Mouse (Mus musculus) liver, embryonic 11.5 days (tissue): Measurements from ENCODE around the gene Olfr750. TPM values are rescaled to one million over a fixed set of nuclear protein-coding genes. Genes with fewer than 3 reads are reported as not detected.

ENCODE experiments used
- ATAC-seq: fragments of 200-750 bp; cut with Nextera tagmentation; replicated peaks from 2 replicates; pipeline ENCODE4 v1.8.0; 2017; ENCODE audit warnings: moderate number of reproducible peaks, mild to moderate bottlenecking, moderate TSS enrichment, moderate library complexity; ENCODE audit not compliant: low FRiP score
- DNase-seq: peaks from one replicate; pipeline ENCODE4 v3.0.0-alpha.2; 2017; ENCODE audit warnings: low spot score
- H3K27ac ChIP-seq: fragments of 300-500 bp; sonication (generic); 2 replicates; pipeline ENCODE4 v1.5.1; 2014; ENCODE audit warnings: mild to moderate bottlenecking, low read depth, low read length, control low read depth
- H3K27me3 ChIP-seq: fragments of 300-500 bp; sonication (generic); replicated peaks from 2 replicates; pipeline ENCODE4 v1.6.1; 2014; ENCODE audit warnings: low read length, mixed read lengths; ENCODE audit not compliant: control insufficient read depth, insufficient read depth
- H3K36me3 ChIP-seq: fragments of 300-500 bp; sonication (generic); 2 replicates; pipeline ENCODE4 v1.6.1; 2014; ENCODE audit warnings: mild to moderate bottlenecking, low read length, moderate library complexity, mixed read lengths; ENCODE audit not compliant: control insufficient read depth, insufficient read depth
- H3K4me1 ChIP-seq: fragments of 300-500 bp; sonication (generic); replicated peaks from 2 replicates; pipeline ENCODE4 v1.6.1; 2014; ENCODE audit warnings: low read length, mixed read lengths; ENCODE audit not compliant: control insufficient read depth, insufficient read depth
- H3K4me2 ChIP-seq: fragments of 300-500 bp; sonication (generic); 2 replicates; pipeline ENCODE4 v1.6.1; 2014; ENCODE audit warnings: mild to moderate bottlenecking, control low read depth, moderate library complexity
- H3K4me3 ChIP-seq: fragments of 300-500 bp; sonication (generic); 2 replicates; pipeline ENCODE4 v1.5.1; 2014; ENCODE audit warnings: low read depth, low read length, control low read depth
- H3K9ac ChIP-seq: fragments of 300-500 bp; sonication (generic); 2 replicates; pipeline ENCODE4 v1.6.1; 2014; ENCODE audit warnings: low read depth, low read length, control low read depth
- H3K9me3 ChIP-seq: fragments of 300-500 bp; sonication (generic); 2 replicates; pipeline ENCODE4 v1.6.1; 2016; ENCODE audit warnings: low read length, inconsistent platforms, mixed read lengths; ENCODE audit not compliant: control insufficient read depth
- WGBS: fragments of 180-500 bp; shearing (Covaris S2); extraction: QIAGEN DNeasy Blood & Tissue Kit; methylation state at CpG from one replicate; pipeline ENCODE4 v1.1.7; 2014; 5-methylcytosine and 5-hydroxymethylcytosine counted together
- polyA plus RNA-seq: library from polyadenylated mRNA; unstranded; fragments of >200 nt; fragmentation: Nextera tagmentation; extraction: Ambion mirVana; gene quantifications from 2 replicates; pipeline ENCODE4 v1.2.1, GENCODE M21; 2014

The Olfr750 gene
- polyA plus RNA-seq, 1 experiment from 2014 or later: not detected

DNA sequence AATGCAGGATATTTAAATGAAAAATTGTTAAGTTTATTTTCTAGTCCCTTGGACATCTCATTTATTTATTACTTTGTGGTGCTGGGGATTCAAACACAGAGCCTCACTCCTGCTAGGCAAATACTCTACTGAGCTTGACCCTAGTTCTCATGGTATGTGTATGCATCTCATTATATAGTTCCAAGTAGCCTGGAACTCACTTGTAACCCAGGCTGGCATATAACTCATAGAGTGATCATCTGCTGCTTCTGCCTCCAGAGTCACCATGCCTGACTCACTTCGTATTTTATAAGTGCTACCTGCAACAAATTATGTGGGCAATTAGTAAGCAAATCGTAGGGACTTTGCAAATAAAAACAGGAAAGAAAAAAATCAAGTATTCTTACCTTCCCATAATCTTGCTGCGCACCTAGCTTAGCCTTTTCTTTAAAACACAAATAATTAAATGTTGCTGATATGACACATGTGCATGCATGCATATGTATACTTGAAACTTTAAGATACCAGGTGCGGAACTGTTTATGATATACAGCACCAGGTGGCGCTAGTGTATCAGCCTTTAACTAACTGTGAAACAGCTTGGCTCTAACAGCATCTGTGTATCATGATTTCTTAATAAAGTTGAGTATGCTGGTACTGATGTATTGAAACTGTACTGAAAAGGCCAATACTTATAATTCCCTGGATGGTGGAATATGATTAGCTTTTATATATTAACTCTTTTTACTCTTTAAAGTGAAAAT, 47.7 kb downstream of the Olfr750 start:
- no peak for DNase-seq
- ATAC-seq: peak; percentile 76
- Histone ChIP-seq H3K4me2 (no peak overlapping the region), H3K36me3 (no peaks in the 10 kb centered on the region), H3K27me3 (no peaks in the 10 kb centered on the region), H3K9me3 (no peaks in the 10 kb centered on the region), H3K4me3 (no peak overlapping the region), H3K27ac (no peak overlapping the region), H3K4me1 (no peaks in the 10 kb centered on the region), H3K9ac (no peak overlapping the region)
- 33% methylated on average over 5 of the region's 5 CpGs for WGBS

DNA sequence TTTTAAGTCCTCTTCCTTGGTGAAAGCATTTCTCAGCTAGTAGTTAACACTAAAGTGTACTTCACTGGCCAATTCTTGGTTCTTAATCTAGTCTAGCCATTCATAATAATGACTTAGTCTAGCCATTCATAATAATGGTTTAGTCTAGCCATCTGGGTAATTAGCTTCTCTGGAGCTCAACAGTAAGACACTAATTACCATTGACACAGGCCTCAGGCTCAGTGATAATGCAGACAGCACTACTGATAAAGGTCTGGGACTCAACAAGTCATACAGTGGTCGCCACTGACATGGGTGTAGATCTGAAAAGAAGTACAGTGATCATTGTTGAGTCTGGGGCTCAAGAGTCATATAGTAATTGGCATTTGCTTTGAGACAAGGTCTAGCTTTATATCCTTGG, 49.4 kb downstream of the Olfr750 start:
- DNase-seq: no peak
- no peak for ATAC-seq
- Histone ChIP-seq H3K9ac (no peak overlapping the region), H3K27me3 (no peaks in the 10 kb centered on the region), H3K9me3 (no peaks in the 10 kb centered on the region), H3K4me1 (no peaks in the 10 kb centered on the region), H3K36me3 (no peaks in the 10 kb centered on the region), H3K4me3 (no peak overlapping the region), H3K27ac (no peak overlapping the region), H3K4me2 (no peak overlapping the region)
- WGBS: 57% methylated on average over 1 of the region's 1 CpGs

DNA sequence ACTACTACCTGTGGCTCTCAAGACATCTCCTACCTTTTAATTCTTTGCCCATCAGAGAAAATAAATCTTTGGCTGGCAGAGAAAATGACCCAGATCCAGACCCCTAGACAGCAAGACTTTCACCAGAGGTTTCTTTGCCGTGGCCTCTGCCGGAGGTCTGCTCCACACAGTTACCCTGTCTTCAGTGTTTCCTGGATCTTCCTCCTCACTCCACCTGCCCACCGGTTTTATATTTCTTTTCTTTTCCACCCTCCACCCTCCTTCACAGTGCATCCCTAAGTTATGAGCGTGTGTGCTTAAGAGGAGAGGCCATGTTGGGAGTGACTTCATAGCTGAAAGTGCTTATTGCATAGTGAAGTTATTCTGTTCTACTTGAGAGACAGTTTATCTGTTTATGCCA, 50.8 kb downstream of the Olfr750 start:
- Histone ChIP-seq H3K27ac (no peak overlapping the region), H3K9me3 (no peaks in the 10 kb centered on the region), H3K4me3 (no peak overlapping the region), H3K27me3 (no peaks in the 10 kb centered on the region), H3K4me1 (no peaks in the 10 kb centered on the region), H3K4me2 (no peak overlapping the region), H3K36me3 (no peaks in the 10 kb centered on the region), H3K9ac (no peak overlapping the region)
- WGBS: 75% methylated on average over 4 of the region's 4 CpGs
- DNase-seq (no peak), ATAC-seq (no peak)

DNA sequence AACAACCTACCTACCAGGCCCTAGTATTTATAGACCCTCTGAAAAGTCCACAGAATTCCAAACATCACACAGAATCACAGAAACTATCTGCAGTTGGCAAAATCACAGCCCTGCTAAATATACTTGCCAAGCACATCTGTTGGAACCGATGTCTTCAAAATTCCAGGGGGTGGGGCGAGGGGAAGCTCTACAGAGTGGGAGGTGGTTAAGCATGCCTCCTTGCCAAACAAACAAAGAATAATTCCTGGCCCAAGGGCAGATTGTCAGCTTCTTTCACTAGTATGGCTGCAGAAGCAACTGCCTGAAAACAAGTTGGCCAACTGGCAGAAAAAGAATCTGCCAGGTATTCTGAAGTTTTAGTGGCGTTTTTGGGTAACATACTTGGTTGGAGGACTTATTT, 57.0 kb downstream of the Olfr750 start:
- no peak overlapping the region for H3K4me3 ChIP-seq
- no peaks in the 10 kb centered on the region for H3K36me3 ChIP-seq
- ATAC-seq (no peak), DNase-seq (no peak)
- H3K9me3 ChIP-seq: no peaks in the 10 kb centered on the region
- WGBS: 73% methylated on average over 3 of the region's 3 CpGs
- no peaks in the 10 kb centered on the region for H3K4me1 ChIP-seq
- H3K9ac ChIP-seq: no peak overlapping the region
- no peaks in the 10 kb centered on the region for H3K27me3 ChIP-seq
- H3K27ac ChIP-seq: no peak overlapping the region
- H3K4me2 ChIP-seq: no peak overlapping the region

Other genes starting within 250 kb of the Olfr750 start
- 4.6 and 5.5 TPM in 2 replicates for gene Tep1, start 203.9 kb downstream of the Olfr750 start, polyA plus RNA-seq
- 0.34 and 0.47 TPM in 2 replicates for gene Klhl33, start 176.9 kb downstream of the Olfr750 start, polyA plus RNA-seq
- 116 and 119 TPM in 2 replicates for gene Osgep, start 149.5 kb downstream of the Olfr750 start, polyA plus RNA-seq
- gene Apex1, start 149.5 kb downstream of the Olfr750 start, polyA plus RNA-seq: 251 and 267 TPM in 2 replicates
- 36.9 and 42.2 TPM in 2 replicates for gene Pip4p1, start 143.6 kb downstream of the Olfr750 start, polyA plus RNA-seq
- gene Pnp, start 143.4 kb downstream of the Olfr750 start, polyA plus RNA-seq: 86.7 and 87.7 TPM in 2 replicates
- gene Gm49342, start 129.9 kb downstream of the Olfr750 start, polyA plus RNA-seq: not detected in 2 replicates
- gene Pnp2, start 118.4 kb downstream of the Olfr750 start, polyA plus RNA-seq: 2.8 and 2.9 TPM in 2 replicates
- gene Rnase10, start 66.7 kb downstream of the Olfr750 start, polyA plus RNA-seq: not detected in 2 replicates
- gene Rnase9, start 32.6 kb downstream of the Olfr750 start, polyA plus RNA-seq: not detected in 2 replicates
- not detected in 2 replicates for gene Rnase11, start 24.3 kb downstream of the Olfr750 start, polyA plus RNA-seq
- 1.4 and 1.6 TPM in 2 replicates for gene Rnase12, start 16.8 kb downstream of the Olfr750 start, polyA plus RNA-seq
- 13.3 and 13.6 TPM in 2 replicates for gene Rnase4, start 16.6 kb upstream of the Olfr750 start, polyA plus RNA-seq
- gene Ang, start 16.7 kb upstream of the Olfr750 start, polyA plus RNA-seq: 3.6 and 4.0 TPM in 2 replicates
- not detected in 2 replicates for gene Eddm3b, start 40.0 kb upstream of the Olfr750 start, polyA plus RNA-seq
- 3.2 and 4.2 TPM in 2 replicates for gene Rnase6, start 49.5 kb upstream of the Olfr750 start, polyA plus RNA-seq
- gene Rnase1, start 72.3 kb upstream of the Olfr750 start, polyA plus RNA-seq: not detected in 2 replicates
- not detected in 2 replicates for gene Rnase2b, start 87.8 kb upstream of the Olfr750 start, polyA plus RNA-seq
- gene Ang2, start 124.7 kb upstream of the Olfr750 start, polyA plus RNA-seq: not detected in 2 replicates
- gene Ear14, start 129.0 kb upstream of the Olfr750 start, polyA plus RNA-seq: not detected in 2 replicates
- gene Rnase2a, start 181.7 kb upstream of the Olfr750 start, polyA plus RNA-seq: not detected in 2 replicates